Mouse (Mus musculus) thymus, adult 18-20 months (tissue): Measurements from ENCODE around the gene Dclre1b.

Experiments used
- DNase-seq, 2 experiments: peaks; one replicate each; pipeline ENCODE4 v3.0.0; 2022; ENCODE audit warnings: mixed read lengths in 2 of 2

Gene Dclre1b

GRCm38 (mm10) chr3:103771531-103772130 is 37.6 kb downstream of the Dclre1b start:
- no peak for DNase-seq

- DNase-seq = no peak
These were observed 42.5 kb downstream of the Dclre1b start for GRCm38 (mm10) chr3:103766789-103767188.

GRCm38 (mm10) chr3:103759261-103759970 is 49.8 kb downstream of the Dclre1b start:
- DNase-seq = no peak

GRCm38 (mm10) chr3:103758456-103758855 is 50.8 kb downstream of the Dclre1b start:
- DNase-seq = no peak

- no peak for DNase-seq
These were observed 52.3 kb downstream of the Dclre1b start for GRCm38 (mm10) chr3:103756920-103757319.

- no peak for DNase-seq
These were observed 53.9 kb downstream of the Dclre1b start for GRCm38 (mm10) chr3:103755351-103755750.

GRCm38 (mm10) chr3:103751558-103751957 is 57.7 kb downstream of the Dclre1b start:
- no peak for DNase-seq
